Mouse (Mus musculus) erythroblast, embryonic 14.5 days (primary cell): ENCODE results near the gene Ddx24.

ENCODE experiments used
- GATA1 ChIP-seq: IDR thresholded peaks from 2 replicates; pipeline ENCODE4 v1.6.1; 2012; ENCODE audit warnings: low read length, inconsistent platforms, mixed read lengths
- TAL1 ChIP-seq: IDR thresholded peaks from 3 replicates; pipeline ENCODE4 v1.6.1; 2012; ENCODE audit warnings: low read length, inconsistent platforms, mixed read lengths

- TF ChIP-seq TAL1: no peak
- no peak for TF ChIP-seq GATA1
Observed at GRCm38 (mm10) chr12:103391098-103391497, 34.5 kb downstream of the Ddx24 start.
